Mouse (Mus musculus) kidney, adult 18-20 months (tissue): Measurements from ENCODE around the gene 1700061G19Rik.

ENCODE experiments used
- DNase-seq: peaks from one replicate; pipeline ENCODE4 v3.0.0; 2021

Gene 1700061G19Rik

DNA sequence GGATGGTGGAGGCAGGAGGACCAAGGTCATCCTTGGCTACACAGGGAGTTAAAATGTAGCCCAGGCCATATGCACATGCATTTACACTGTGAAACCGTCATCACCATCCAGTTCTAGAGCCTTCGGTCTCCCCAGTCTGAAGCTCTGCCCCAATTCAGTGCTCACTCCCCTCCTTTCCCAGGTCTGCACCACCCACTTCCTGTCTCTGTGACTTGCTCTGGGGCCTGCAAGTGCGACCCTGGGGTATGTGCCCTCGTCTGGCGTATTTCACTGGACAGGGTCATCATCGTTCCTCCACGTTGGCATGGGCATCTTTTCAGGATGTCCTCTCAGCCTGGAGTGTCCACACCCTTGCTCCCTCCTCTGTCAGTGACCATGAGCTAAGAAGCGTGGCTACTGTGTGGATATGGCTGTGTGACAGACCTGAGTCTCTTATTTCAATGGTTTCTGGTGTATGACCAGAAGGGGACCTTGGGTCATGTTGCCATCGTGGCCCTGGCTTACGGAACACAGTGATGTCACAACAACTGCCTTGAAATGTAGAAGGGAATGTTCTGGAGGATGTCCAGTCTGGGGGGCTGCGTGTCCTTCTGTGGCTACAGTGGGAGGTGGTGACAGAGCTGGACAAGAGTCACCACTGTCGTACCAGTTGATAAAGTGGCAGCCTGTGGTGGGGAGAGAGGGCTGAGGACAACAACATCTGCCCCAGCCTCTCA is at the start of gene 1700061G19Rik:
Gene 1700061G19Rik, plus strand, starts transcription at position 542 of the 716 bp plus-strand sequence.
- DNase-seq = no peak

DNA sequence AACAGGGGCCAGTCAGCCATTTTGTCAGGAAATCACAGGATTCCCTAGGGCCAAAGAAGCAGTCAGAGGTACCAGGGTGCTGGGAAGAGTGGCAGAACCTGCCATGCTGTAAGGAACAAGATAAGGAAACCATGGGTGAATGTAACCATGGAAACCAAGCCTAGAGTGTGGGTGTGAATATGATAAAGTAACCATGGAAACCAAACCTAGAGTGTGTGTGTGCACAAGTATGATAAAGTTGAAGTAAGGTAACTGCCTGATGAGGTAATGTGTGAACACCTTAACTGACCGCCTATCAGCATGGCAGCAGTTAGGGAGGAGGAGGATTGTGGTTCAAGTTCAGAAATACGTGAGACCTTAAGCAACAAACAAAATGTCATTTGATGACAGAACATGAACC is 48.6 kb upstream of the 1700061G19Rik start:
- DNase-seq = no peak

DNA sequence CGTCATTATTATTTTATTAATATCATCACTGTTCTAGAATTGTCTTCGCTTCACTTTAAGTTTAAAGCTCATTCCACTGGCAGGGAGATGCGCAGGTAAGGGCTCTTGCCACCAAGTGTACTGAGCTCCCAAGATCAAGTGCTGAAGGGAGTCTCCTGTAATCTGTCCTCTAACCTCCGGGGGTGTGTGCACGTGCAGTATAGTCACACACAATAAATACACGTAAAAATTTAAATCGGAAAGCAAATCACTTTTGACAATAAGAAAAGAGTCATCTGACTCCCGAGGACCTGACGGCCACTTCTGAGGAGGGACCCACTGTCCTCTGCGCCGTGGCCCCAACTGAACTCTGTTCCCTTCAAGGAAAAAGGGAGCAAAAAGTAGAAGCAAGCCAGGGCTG is 46.1 kb upstream of the 1700061G19Rik start:
- no peak for DNase-seq

DNA sequence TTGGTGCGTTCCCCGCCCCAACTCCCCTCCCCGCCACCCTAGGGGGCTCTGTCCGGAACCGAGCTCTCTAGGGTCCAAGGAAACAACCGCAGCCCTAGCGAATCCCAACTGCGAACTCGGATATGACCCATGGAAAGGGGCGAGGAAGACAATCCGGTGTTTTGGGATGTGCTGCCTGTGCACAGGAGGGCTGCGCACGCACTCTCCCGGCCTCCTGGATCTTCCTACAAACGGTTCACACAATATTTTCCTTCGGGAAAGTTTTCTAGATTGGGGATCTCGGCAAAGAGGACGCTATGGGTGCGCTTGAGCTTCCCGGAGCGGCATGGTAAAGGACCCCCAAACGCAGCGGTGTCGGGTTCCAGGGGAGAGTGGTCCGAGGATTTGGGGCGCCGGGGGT is 45.5 kb upstream of the 1700061G19Rik start:
- peak; percentile 21 for DNase-seq

DNA sequence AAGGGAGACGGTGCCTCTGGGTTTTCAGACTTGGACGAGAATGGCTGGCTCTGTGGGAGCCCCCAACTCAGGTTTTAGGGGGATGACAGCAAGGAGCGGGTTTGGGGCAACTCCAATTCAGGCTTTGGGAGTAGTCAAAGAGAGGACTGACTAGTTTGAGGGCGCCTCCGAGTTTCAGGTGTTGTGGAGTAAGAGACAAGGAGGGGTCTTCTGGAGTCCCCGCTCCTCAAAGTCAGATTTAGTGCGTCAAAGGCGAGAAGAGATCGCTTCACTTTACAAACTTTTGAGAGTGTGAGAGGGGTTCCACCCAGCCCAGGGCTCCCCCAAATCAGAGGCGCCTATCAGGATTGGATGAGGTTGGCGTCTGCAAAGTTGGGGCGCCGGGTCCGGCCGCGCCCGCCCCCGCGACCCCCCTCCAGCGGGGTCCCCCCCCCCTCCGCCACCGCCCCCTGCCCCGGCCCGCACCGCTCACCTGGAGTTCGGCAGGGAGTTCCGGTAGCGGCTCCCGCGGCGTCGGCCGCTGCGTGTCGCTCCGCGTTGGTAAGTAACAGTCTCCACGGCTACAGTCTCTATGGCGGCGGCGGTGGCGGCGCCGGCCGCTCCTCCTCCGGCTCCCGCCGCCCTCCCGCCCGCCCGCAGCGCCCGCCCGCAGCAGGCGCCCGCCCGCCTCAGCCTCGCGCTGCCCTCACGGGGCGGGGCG is 44.7 kb upstream of the 1700061G19Rik start, which contains the start of gene Rfx2:
Gene Rfx2, minus strand, starts transcription at position 603 of the 700 bp plus-strand sequence.
- no peak for DNase-seq

DNA sequence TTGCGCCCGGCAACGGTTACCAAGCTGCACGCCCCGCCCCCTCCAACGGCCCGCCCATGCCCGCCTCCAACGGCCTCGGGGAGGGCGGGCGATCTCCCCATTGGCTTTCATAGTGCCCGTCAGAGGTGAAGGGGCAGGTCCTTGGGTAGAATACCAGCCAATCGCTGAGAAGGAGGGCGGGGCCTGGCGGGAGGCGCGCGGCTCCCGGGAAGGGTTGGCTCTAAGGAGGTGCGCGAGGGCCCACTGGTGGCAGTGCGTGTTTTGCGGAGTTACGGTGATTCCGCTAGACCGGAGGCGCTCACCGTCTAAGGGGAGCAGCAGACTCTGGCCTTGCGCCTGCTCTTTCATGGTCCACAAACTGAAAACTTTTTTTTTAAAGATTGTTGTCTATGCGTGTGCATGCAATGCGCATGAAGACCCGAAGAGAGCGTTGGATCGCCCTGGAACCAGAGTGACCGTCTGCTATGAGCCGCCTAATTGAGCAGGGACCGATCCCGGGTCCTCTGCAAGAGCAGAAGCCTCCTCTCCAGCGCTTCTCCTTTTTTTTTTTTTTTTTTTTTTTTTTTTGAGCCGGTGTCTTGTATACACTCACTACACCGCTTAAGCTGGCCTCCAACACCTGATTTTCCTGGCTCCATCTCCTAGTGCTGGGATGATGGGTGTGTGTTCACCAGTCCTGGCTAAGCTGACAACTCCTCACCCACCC is 44.0 kb upstream of the 1700061G19Rik start:
- peak; percentile 98 for DNase-seq

DNA sequence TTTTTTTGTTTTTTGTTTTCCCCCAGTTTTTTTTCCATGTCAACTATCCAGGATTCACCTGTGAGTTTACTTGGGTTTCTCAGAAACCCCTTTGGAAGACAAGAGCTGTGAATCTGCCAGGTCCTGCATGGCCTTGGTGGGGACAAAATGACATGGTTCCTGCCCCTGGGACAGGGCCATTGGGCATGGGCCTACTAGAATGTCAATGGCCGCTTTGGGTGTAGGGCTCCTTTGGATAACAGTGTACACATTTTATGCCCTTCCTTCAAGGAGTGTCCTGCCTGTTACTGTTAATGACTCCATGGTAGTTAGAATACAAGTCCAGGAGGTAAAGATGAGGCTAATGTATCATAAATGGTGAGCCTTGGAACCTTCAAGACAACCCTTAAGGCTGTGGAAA is 42.4 kb upstream of the 1700061G19Rik start:
- no peak for DNase-seq

DNA sequence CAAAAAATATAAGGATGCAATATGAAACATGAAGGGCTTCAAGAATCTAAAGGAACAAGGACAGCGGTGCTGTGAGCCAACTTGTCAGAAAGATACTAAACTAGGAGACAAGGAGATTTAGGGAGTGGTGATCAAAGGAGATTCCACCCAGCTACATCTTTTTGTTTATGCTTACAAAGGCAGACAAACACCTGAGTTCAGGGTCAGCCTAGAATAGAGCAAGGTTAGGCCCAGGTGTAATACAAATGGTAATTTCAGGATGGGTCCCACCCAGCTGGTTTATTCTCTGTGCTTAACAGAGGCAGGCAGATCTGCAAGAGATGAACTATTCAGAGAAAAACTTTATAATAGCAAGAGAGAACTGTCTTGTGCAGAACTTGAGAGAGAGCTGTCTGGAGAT is 41.9 kb upstream of the 1700061G19Rik start:
- no peak for DNase-seq

DNA sequence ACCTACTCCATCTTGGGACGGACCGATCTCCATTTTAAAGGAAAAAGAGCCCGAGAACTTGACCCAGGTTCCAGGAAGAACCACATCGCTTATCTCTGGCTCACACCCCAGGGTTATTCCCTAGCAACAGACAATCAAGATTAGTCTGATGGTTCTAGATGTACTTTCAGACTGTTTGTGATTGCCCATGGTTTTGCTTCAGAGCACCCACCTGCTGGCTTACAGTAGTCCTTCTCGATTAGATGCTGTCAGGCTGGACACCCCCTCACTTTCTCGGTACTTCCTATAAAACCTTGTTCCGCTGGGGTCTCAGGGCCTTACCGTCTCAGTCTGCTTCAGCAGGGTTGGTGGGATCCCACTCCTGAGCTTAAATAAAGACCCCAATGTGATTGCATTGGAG is 38.9 kb upstream of the 1700061G19Rik start:
- no peak for DNase-seq

DNA sequence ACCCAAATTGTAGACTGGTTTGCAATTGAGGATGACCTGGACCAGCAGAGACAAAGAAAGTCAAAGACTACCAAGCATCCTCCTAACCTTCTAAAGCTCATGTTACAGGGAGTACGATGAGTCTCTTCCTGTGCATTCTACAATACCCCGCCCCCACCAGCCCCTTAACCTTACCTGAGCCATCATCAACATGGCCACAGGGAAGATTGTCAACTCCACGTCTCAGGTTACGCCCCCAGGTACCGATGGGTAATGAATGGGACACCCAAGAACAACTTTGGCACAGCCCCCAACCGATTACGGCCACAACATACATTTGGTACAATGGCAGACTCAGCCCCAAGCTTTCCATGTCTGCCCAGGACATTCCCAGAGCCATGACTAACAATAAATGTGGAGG is 34.8 kb upstream of the 1700061G19Rik start:
- DNase-seq = no peak

DNA sequence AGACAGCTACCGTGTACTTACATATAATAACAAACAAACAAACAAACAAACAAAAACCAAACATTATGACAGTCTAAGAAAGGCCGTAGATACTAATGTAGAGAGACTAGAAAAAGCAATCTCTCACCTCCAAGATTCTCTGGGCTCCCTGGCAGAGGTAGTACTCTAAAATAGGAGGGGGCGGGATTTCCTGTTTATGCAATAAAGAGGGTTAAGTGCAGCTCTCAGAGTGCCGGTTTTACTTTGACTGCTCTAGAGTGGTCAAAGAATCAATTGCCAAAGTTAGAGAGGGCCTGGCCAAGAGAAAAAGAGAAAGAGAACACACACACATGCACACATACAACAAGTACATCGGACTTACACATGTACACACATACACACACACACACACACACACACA is 33.1 kb upstream of the 1700061G19Rik start:
- no peak for DNase-seq

DNA sequence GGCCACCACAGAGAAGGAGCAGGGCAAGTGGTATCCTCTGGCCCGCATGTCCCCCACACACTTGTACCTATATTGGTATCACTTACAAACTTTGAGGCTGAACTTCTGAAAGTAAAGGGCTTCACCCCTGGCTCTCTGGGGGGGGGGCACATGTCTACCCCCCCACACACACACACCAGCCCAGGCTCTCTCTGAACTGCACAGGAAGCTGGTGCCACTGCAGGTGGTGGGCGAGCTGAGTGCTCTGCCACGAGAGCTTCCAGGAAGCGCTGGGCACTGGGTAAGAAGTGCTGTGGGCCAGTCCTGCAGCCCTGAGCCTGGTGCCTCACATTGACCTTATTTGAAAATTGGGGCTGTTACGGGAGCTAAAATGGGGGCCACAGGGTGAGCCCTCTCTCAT is 31.6 kb upstream of the 1700061G19Rik start:
- DNase-seq = no peak

DNA sequence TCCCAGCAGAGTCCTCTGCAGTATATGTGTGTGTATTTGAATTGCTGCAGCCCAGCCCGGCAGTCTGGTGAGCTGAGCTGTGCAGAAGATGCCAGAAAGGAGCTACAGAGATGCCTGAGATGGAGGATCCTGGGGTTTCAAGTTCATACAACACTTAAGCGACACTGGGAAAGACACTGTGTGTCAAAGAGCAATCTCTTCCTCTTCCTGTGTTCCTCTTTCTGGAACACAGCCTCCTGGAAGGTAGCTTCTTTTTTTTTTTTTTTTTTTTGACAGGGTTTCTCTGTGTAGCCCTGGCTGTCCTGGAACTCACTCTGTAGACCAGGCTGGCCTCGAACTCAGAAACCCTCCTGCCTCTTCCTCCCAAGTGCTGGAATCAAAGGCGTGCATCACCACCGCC is 26.5 kb upstream of the 1700061G19Rik start:
- DNase-seq = no peak

DNA sequence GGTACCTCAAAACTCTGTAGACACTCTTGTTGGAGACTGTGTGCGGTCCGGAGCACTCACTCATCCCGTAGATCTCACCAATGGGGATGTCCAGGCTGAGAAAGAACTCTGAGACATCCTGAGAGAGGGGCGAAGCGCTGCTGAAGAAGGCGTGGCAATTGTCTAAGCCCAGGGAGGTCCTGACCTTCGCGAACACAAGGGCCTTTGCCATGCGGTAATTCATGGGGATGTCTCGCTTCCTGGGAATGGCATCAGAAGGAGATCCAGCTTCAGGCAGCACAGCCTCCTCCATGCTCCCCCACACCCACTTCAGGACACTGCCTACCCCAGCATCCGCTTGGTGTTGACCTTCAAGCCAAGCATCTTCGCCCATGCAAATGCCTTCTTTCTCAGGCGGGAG is 25.6 kb upstream of the 1700061G19Rik start:
- DNase-seq = no peak

DNA sequence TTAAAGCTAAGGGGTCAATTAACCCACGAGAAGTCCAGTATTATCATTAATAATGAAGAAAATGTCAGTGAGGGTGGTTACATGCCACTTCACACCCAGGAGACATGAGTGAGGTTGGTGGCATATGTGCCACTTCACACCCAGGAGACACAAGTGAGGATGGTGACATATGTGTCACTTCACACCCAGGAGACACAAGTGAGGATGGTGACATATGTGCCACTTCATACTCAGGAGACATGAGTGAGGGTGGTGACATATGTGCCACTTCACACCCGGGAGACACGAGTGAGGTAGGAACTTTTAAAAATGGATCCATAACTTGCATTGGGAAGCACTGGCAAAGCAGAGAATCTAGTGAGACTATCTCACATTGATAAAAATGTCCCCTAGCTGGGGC is 24.1 kb upstream of the 1700061G19Rik start:
- no peak for DNase-seq

DNA sequence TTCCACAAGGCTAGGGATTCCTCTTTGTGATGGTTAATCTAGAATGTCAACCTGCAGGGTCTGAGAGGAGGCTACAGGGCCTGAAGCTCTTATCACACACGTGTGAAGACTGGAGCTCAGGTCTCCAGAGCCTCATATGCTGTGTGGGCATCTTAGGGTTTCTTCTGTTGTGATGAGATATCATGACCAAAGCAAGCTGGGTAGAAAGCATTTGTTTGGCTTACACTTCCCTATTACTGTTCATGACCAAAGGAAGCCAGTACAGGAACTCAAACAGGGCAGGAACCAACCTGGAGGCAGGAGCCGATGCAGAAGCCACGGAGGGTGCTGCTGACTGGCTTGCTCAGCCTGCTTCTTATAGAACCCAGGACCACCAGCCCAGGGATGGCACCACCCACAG is 19.9 kb upstream of the 1700061G19Rik start:
- no peak for DNase-seq

DNA sequence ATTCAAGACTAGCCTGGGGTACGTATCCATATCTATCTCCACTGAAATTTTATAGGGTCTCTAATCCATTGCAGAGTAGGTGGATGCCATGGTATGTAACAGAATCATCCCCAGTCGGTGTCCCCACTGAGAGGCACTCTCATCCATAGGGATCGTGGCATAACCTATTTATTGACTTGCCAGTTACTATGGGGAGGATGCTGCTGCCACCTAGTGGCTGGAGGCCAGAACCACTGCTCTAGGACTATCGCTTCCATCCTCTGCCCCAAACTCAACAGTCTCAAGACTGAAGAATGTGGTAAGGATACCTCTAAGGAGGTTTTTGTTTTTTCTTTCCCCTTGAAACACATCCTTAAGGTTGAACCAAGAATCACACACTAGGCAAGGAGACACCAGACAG is 17.1 kb upstream of the 1700061G19Rik start:
- DNase-seq = peak; percentile 74

DNA sequence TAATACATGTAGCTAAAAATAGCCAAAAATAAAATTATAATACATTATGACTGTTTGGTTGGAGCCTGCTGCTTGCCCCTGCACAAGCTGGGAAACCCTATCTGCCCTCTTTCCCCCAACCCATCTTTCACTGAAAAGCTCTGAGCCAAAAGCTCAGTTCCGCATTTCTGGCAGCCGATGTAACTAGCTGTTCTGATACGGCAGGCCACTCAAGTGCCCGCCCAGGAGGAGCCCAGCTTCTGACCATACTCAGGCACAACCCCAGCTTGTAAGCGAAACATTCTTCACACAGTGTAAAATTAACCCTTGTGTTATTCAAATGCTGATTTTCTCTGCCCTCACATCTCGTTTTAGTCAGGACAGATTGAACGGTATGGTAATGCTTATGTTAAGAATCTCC is 16.4 kb upstream of the 1700061G19Rik start:
- no peak for DNase-seq

DNA sequence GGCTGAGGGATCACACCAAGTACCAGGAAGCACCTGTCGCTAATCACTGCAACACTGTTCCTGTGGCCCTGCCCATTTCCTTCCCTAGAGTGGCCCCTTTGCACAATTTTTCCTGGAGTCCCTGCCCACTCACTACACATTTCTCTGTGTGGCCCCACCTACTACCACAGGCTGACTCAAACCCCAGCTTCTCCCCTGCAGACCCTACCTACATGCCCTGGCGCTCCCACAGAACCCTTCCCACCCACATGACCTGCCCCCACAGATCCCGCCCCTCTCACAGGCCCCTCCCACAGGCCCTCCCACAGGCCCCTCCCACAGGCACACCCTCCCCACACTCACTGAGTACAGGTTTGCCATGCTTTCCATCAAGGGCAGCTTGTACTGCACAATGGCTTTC is 14.1 kb upstream of the 1700061G19Rik start:
- no peak for DNase-seq

DNA sequence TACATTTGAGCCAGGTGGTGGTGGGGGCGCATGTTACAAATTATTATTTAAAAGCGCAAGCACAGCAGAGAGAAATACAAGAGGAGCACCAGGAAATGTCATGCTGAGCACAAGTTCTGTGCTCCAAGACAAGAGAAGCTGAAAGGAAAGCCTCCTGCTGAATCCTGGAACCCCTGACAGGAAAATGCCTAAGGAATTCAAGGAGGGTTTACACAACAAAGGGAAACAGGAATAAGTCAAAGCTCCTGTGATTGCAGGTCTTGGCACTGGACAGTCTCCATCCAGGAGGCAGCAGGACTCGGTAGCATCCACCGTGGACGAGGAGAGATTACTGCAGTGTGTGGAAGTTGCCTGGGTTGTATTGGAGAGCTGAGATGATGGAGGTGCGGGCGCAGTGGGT is 9.2 kb upstream of the 1700061G19Rik start:
- DNase-seq = no peak

DNA sequence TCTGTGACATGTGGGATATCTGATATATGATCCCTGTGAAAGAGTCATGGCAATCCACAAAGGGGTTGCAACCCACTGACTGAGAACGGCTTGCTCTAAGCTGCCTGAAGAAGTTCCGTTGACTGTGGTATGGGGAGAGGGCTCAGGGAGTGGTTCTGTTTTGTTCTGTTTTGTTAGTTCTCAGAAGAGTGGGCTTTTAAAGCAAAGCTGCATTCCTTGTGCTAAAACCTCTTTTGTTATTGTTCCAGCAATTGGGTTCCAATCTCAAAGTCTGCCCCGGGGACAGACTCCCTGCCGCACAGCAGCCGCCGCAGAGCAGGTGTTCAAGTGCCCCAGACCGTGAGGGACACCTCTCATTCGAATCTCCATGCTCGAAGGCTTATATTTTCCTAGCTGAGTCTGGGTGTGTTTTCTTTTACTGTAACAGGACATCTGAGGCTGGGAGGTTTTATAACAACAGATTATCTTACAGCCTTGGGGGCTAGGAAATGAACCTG is 5.7 kb upstream of the 1700061G19Rik start:
- no peak for DNase-seq

DNA sequence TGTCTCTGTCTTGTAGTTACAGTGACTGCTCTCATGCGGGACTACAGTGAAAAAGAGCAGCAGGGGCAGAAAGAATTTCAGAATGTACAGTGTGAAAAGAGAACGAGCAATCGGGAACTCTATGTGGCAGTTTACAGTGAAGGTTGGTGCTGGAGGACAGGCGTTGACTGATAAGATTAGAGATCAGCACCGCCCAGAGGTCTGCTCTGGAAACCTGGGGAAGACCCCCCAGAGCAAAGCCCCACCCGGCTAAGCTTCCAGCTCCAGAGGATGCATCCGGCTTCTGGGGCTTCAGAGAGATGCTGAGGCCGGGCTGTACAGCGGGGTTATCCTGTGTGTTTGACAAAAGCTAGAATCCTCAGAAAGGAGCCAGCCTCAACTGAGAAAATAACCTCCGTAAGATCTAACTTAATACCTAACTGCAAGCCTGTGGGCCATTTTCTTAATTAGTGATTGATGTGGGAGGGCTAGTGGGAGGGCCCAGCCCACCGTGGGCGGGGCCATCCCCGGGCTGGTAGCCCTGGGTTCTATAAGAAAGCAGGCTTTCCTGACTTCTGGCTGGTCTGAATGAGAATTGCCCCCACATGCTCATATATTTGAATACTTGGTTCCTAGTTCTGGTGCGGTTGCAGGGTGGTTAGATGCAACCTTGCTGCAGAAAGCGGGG is 4.9 kb upstream of the 1700061G19Rik start:
- DNase-seq = no peak

DNA sequence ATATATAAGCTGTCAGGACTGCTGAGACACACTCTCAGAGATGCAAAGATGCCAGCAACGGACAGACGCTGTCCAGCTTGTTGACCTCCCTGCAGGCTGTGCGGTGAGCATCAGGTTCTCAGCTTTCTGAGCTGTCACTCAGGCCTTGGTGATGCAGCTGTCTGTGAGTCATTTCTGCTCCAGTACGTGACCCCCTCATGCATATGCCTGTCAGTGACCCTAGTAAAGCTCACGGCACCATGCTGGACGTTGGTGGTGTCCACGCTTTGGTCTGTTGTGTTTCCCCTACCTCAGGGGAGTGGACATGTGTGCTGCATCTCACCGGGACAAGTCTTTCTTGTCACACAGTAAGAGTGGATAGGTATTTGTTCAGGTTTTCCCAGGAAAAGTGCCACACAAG is 3.5 kb upstream of the 1700061G19Rik start:
- no peak for DNase-seq
